Mouse (Mus musculus): ENCODE data around the gene Ankmy2.

- no peak for TF ChIP-seq TAL1 (IDR thresholded peaks at IDR 0.05; ENCODE audit: low read length)
- no peak for TF ChIP-seq GATA1 (IDR thresholded peaks at IDR 0.05; ENCODE audit: low read length)
Measured at GRCm38 (mm10) chr12:36177227-36177626, 20.3 kb downstream of the Ankmy2 start.
